Mouse (Mus musculus) CD4-positive helper T cell, adult 2 months (primary cell): ENCODE measurements around the gene Slc26a8.

Source experiments
- DNase-seq: peaks from one replicate; pipeline ENCODE4 v3.0.0-alpha.2; 2012; ENCODE audit warnings: low read depth, missing footprints, low spot score

The Slc26a8 gene

GRCm38 (mm10) chr17:28699789-28700188, 9.8 kb upstream of the Slc26a8 start:
- DNase-seq = peak; percentile 33

GRCm38 (mm10) chr17:28698672-28699071, 8.6 kb upstream of the Slc26a8 start:
- peak; percentile 30 for DNase-seq

- peak; percentile 85 for DNase-seq
Measured at GRCm38 (mm10) chr17:28698245-28698644, 8.2 kb upstream of the Slc26a8 start.

GRCm38 (mm10) chr17:28697290-28698195, 7.5 kb upstream of the Slc26a8 start:
- peak; percentile 89 for DNase-seq

GRCm38 (mm10) chr17:28696641-28697040, 6.6 kb upstream of the Slc26a8 start:
- no peak for DNase-seq

GRCm38 (mm10) chr17:28694832-28695231, 4.8 kb upstream of the Slc26a8 start:
- no peak for DNase-seq

- no peak for DNase-seq
Measured at GRCm38 (mm10) chr17:28694078-28694477, 4.0 kb upstream of the Slc26a8 start.

- DNase-seq = no peak
Measured at GRCm38 (mm10) chr17:28693086-28693485, 3.1 kb upstream of the Slc26a8 start.

GRCm38 (mm10) chr17:28692341-28692710, 2.3 kb upstream of the Slc26a8 start:
- peak; percentile 85 for DNase-seq

- no peak for DNase-seq
Measured at GRCm38 (mm10) chr17:28691687-28692340, 1.8 kb upstream of the Slc26a8 start.

GRCm38 (mm10) chr17:28690776-28691686, 998 bp upstream of the Slc26a8 start, which contains the start of gene Mapk14:
TSS of gene Mapk14 (plus strand) at chr17:28691329.
- DNase-seq = peak; percentile 100

- no peak for DNase-seq
Measured at GRCm38 (mm10) chr17:28687354-28687753, 2.7 kb downstream of the Slc26a8 start.

GRCm38 (mm10) chr17:28684631-28685030, 5.4 kb downstream of the Slc26a8 start:
- DNase-seq = no peak

GRCm38 (mm10) chr17:28683601-28684000, 6.4 kb downstream of the Slc26a8 start:
- DNase-seq = no peak

GRCm38 (mm10) chr17:28682311-28683084, 7.5 kb downstream of the Slc26a8 start:
- DNase-seq = no peak

GRCm38 (mm10) chr17:28659564-28659963, 30.5 kb downstream of the Slc26a8 start:
- no peak for DNase-seq

- peak; percentile 82 for DNase-seq
Measured at GRCm38 (mm10) chr17:28657936-28658335, 32.1 kb downstream of the Slc26a8 start.

- DNase-seq = no peak
Measured at GRCm38 (mm10) chr17:28650268-28650667, 39.8 kb downstream of the Slc26a8 start.

GRCm38 (mm10) chr17:28648607-28649370, 41.2 kb downstream of the Slc26a8 start:
- DNase-seq = peak; percentile 73

- no peak for DNase-seq
Measured at GRCm38 (mm10) chr17:28646221-28646620, 43.8 kb downstream of the Slc26a8 start.
